In the genomic region with DNA sequence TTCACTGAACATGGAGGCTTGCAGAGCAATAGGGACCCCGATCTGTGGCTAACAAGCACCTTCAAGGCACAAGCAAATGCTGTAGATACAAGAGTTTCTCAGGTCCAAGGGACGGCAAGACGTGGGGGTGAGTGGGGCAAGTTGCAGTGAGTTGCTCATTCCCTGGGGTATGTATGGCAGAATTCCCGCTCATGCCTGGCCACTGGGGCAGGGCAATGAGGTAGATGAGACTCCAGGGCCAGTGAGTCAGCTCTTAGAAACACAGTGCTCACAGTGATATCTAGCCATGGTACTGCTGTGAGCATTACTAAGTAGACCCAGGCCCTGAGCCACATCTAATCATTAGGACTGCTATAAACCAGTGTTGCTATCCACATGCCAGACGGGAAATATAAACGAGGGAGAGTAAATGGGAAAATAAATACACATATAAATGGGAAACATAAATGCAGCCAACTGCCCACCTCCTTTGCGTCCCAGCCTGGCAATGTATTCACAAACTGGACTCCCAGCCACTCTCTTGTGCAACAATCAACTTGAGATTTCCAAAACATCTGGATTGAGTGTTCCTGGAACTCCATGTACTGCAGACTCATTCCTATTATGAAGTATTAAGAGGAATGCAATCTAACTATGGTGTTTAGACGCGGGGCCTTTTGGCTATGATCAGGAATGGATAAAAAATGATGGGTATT, we compare ENCODE assay signal across 20 mouse cellular contexts. TPM values are rescaled to one million over a fixed set of nuclear protein-coding genes. Genes with fewer than 3 reads are reported as not detected.
DNase-seq lines count a peak whose midpoint lies in the region; TF ChIP-seq lines count a peak whose summit lies in the region.
"Had no signal": no experiment of that assay in that cellular context is flagged by ENCODE, and none has a peak within 500 bp of the region (broad histone marks: within the 10 kb centered on the region; RNA-seq: fewer than 3 reads in every experiment).

No protein-coding gene starts in this region.

- H3K36me3 ChIP-seq in embryonic facial prominence, embryonic 10.5 days (replicated peaks) = no peaks in the 10 kb centered on the region
- H3K36me3 ChIP-seq: neural tube, embryonic 12.5 days had no signal

- no peaks in the 10 kb centered on the region for H3K9me3 ChIP-seq in embryonic facial prominence, embryonic 10.5 days
- H3K9me3 ChIP-seq: forebrain, embryonic 13.5 days; neural tube, embryonic 12.5 days had no signal

- peak overlapping the region; percentile 94; the same call in 1 of the 2 replicates for H3K27ac ChIP-seq in layer of hippocampus, adult 2 months
- peak overlapping the region; percentile 2; the same call in 1 of the 2 replicates for H3K27ac ChIP-seq in olfactory bulb, adult 2 months (ENCODE audit: insufficient read depth, low read depth, low read length)
- no peak overlapping the region for H3K27ac ChIP-seq in embryonic facial prominence, embryonic 10.5 days (replicated peaks)
- H3K27ac ChIP-seq: forebrain, embryonic 13.5 days; left cerebral cortex, adult 2 months; macrophage; neural tube, embryonic 12.5 days had no signal

- DNase-seq in adrenal gland, adult 2 months = peak; percentile 29
- no peak for DNase-seq in adrenal gland, adult 18-20 months (ENCODE audit: low spot score in 2 of 2)
- no peak for DNase-seq in layer of hippocampus, adult 2 months (ENCODE audit: low spot score in 2 of 2)
- no peak for DNase-seq in layer of hippocampus, postnatal 36 days
- peak; percentile 91 for DNase-seq in adipocyte (ENCODE audit: low spot score)
- no peak for DNase-seq in embryonic facial prominence, embryonic 10.5 days (ENCODE audit: low spot score)
- no peak for DNase-seq in frontal cortex, postnatal 14 days (ENCODE audit: low spot score in 2 of 2)
- DNase-seq: cerebellum, adult 11-12 months; kidney, adult 8-10 months; midbrain, embryonic 14.5 days had no signal

- H3K4me1 ChIP-seq in olfactory bulb, adult 2 months (ENCODE audit: control insufficient read depth, insufficient read depth, low read length) = peaks cover 62% of the 10 kb centered on the region
- H3K4me1 ChIP-seq in embryonic facial prominence, embryonic 10.5 days = peaks cover 30% of the 10 kb centered on the region

- WGBS in olfactory bulb, adult 2 months = 83% methylated on average over 9 of the region's 9 CpGs
- WGBS in embryonic facial prominence, embryonic 10.5 days = 90% methylated on average over 9 of the region's 9 CpGs

- no peaks in the 10 kb centered on the region for H3K27me3 ChIP-seq in embryonic facial prominence, embryonic 10.5 days (replicated peaks; ENCODE audit: low read depth, poor library complexity, severe bottlenecking)
- H3K27me3 ChIP-seq: forebrain, embryonic 13.5 days; neural tube, embryonic 12.5 days had no signal

- no peak overlapping the region for H3K4me3 ChIP-seq in layer of hippocampus, adult 2 months
- no peak overlapping the region for H3K4me3 ChIP-seq in olfactory bulb, adult 2 months (ENCODE audit: insufficient read depth, low read depth, low read length)
- H3K4me3 ChIP-seq in embryonic facial prominence, embryonic 10.5 days = no peak overlapping the region
- H3K4me3 ChIP-seq: forebrain, embryonic 13.5 days; left cerebral cortex, adult 2 months; neural tube, embryonic 12.5 days had no signal

- no peak for TF ChIP-seq POLR2A in olfactory bulb, adult 2 months (IDR thresholded peaks at IDR 0.05; ENCODE audit: insufficient read depth, low read depth, low read length)

- no peak for TF ChIP-seq CTCF in layer of hippocampus, adult 2 months (conservative IDR thresholded peaks at IDR 0.05)
- TF ChIP-seq CTCF in olfactory bulb, adult 2 months (IDR thresholded peaks at IDR 0.05; ENCODE audit: insufficient read depth, low read depth, low read length) = no peak

RNA-seq across cellular contexts. Expression of a gene that starts 57.0 kb away (rescaled TPM):
- total RNA-seq in adrenal gland, adult 2 months (2021) = 10 to 100 TPM; 27.4 to 35.9 TPM
- polyA plus RNA-seq in adrenal gland, adult 2 months (2012; rRNA removed) = 25.8 and 38.6 TPM in 2 replicates
- total RNA-seq in adrenal gland, adult 18-20 months (2021) = 10 to 100 TPM; 19.1 to 30.6 TPM
- total RNA-seq in layer of hippocampus, adult 2 months (2021) = 10 to 100 TPM; 62.8 to 63.4 TPM
- total RNA-seq in layer of hippocampus, postnatal 36 days (2021) = 10 to 100 TPM; 62.4 to 69.7 TPM
- not detected in 2 replicates for polyA plus RNA-seq in olfactory bulb, adult 2 months (2012; ENCODE audit: insufficient read depth, insufficient read length, low replicate concordance, missing spikeins)
- 26.3 and 27.3 TPM in 2 replicates for polyA plus RNA-seq in embryonic facial prominence, embryonic 10.5 days (2016; fragmentation: Nextera tagmentation; extraction: Ambion mirVana)

RNA-seq across cellular contexts. Expression of a gene that starts 58.1 kb away (rescaled TPM):
- not detected for total RNA-seq in adrenal gland, adult 2 months (2021)
- polyA plus RNA-seq in adrenal gland, adult 2 months (2012; rRNA removed) = not detected in 2 replicates
- total RNA-seq in adrenal gland, adult 18-20 months (2021) = not detected
- total RNA-seq in layer of hippocampus, adult 2 months (2021) = not detected
- total RNA-seq in layer of hippocampus, postnatal 36 days (2021) = not detected
- not detected in 2 replicates for polyA plus RNA-seq in olfactory bulb, adult 2 months (2012; ENCODE audit: insufficient read depth, insufficient read length, low replicate concordance, missing spikeins)
- not detected in 2 replicates for polyA plus RNA-seq in embryonic facial prominence, embryonic 10.5 days (2016; fragmentation: Nextera tagmentation; extraction: Ambion mirVana)
- total RNA-seq: common myeloid progenitor, adult 5-6 weeks; gastrocnemius, postnatal 36 days; liver, adult 2 months had no signal
- polyA plus RNA-seq: embryonic facial prominence, embryonic 14.5 days; forebrain, embryonic 13.5 days; heart, postnatal 0 days; liver, adult 2 months; macrophage; midbrain, embryonic 14.5 days; neural tube, embryonic 12.5 days had no signal

Comparison
In these comparisons a context has a peak if more than half of its experiments do, and no peak if none do; other contexts are left out.
1. DNase-seq: peak in adrenal gland, adult 2 months (single experiment) and adipocyte (single experiment); none in adrenal gland, adult 18-20 months (0 of 2), layer of hippocampus, adult 2 months (0 of 2), layer of hippocampus, postnatal 36 days (0 of 2), embryonic facial prominence, embryonic 10.5 days (single experiment) and frontal cortex, postnatal 14 days (0 of 2).